Mouse (Mus musculus): Measurements from ENCODE around the gene Gm20909. TPM values are rescaled to one million over a fixed set of nuclear protein-coding genes. Genes with fewer than 3 reads are reported as not detected.
"Not testable (repeated sequence)": the region's sequence is repeated elsewhere in the genome, so short reads cannot be mapped to it uniquely, and the experiment has no call there.

Gene Gm20909
- polyA plus RNA-seq (2015; fragmentation: Nextera tagmentation; extraction: Ambion mirVana): not detected in 2 replicates

GRCm38 (mm10) chrY:21164270-21164669 is at the start of gene Gm20909:
TSS of gene Gm20909 (plus strand) at chrY:21164570.
- H3K4me2 ChIP-seq; ATAC-seq (ENCODE audit: extremely low read depth, insufficient number of reproducible peaks, low FRiP score, low TSS enrichment); H3K9ac ChIP-seq; H3K9me3 ChIP-seq; H3K4me3 ChIP-seq; H3K4me1 ChIP-seq; H3K36me3 ChIP-seq; H3K27ac ChIP-seq (replicated peaks); H3K27me3 ChIP-seq (replicated peaks): not testable (repeated sequence)
- WGBS: no CpG with 5 or more reads among the region's 4 CpGs

Other genes starting within 250 kb of the Gm20909 start
- not detected in 2 replicates for gene Gm29866, start 170.9 kb upstream of the Gm20909 start, polyA plus RNA-seq (2015; fragmentation: Nextera tagmentation; extraction: Ambion mirVana)
- gene Gm20865, start 77.0 kb downstream of the Gm20909 start, polyA plus RNA-seq (2015; fragmentation: Nextera tagmentation; extraction: Ambion mirVana): not detected in 2 replicates

Data from heart, embryonic 13.5 days (tissue).